Mouse (Mus musculus): ENCODE measurements around the gene Ugt1a9. TPM values are rescaled to one million over a fixed set of nuclear protein-coding genes. Genes with fewer than 3 reads are reported as not detected.
"Not testable (repeated sequence)": the region's sequence is repeated elsewhere in the genome, so short reads cannot be mapped to it uniquely, and the experiment has no call there.

Gene Ugt1a9
- polyA plus RNA-seq, 1 experiment, result not detected

GRCm38 (mm10) chr1:88220336-88220735 lies 149.7 kb downstream of the Ugt1a9 start:
- no peak for TF ChIP-seq POLR2A (IDR thresholded peaks at IDR 0.05; ENCODE audit: borderline replicate concordance, control insufficient read depth, low read depth, low read length)
- no peak for TF ChIP-seq CTCF (IDR thresholded peaks at IDR 0.05; ENCODE audit: control insufficient read depth, insufficient read depth, low read length)
- Histone ChIP-seq H3K4me3 (replicated peaks; ENCODE audit: control insufficient read depth, low read depth, low read length) (no peak overlapping the region), H3K27ac (ENCODE audit: control insufficient read depth, insufficient read depth, low read depth, low read length, poor library complexity) (no peak overlapping the region), H3K4me1 (ENCODE audit: control insufficient read depth, insufficient read depth, low read length) (no peaks in the 10 kb centered on the region)

- Histone ChIP-seq H3K4me3 (replicated peaks; ENCODE audit: control insufficient read depth, low read depth, low read length) (no peak overlapping the region), H3K27ac (ENCODE audit: control insufficient read depth, insufficient read depth, low read depth, low read length, poor library complexity) (no peak overlapping the region), H3K4me1 (ENCODE audit: control insufficient read depth, insufficient read depth, low read length) (no peaks in the 10 kb centered on the region; the same call in 1 of the 2 replicates)
- TF ChIP-seq POLR2A (IDR thresholded peaks at IDR 0.05; ENCODE audit: borderline replicate concordance, control insufficient read depth, low read depth, low read length) (no peak), CTCF (IDR thresholded peaks at IDR 0.05; ENCODE audit: control insufficient read depth, insufficient read depth, low read length) (no peak)
- WGBS, result 47% methylated on average over 2 of the region's 2 CpGs
Observed at GRCm38 (mm10) chr1:88222216-88222615, 151.6 kb downstream of the Ugt1a9 start.

- not testable (repeated sequence) for H3K4me1 ChIP-seq (ENCODE audit: control insufficient read depth, insufficient read depth, low read length); H3K27ac ChIP-seq (ENCODE audit: control insufficient read depth, insufficient read depth, low read depth, low read length, poor library complexity)
Observed at GRCm38 (mm10) chr1:88223011-88223515, 152.5 kb downstream of the Ugt1a9 start.

GRCm38 (mm10) chr1:88223591-88223990 lies 153.0 kb downstream of the Ugt1a9 start:
- 44% methylated on average over 1 of the region's 1 CpGs for WGBS
- Histone ChIP-seq H3K27ac (ENCODE audit: control insufficient read depth, insufficient read depth, low read depth, low read length, poor library complexity) (no peak overlapping the region), H3K4me3 (replicated peaks; ENCODE audit: control insufficient read depth, low read depth, low read length) (no peak overlapping the region), H3K4me1 (ENCODE audit: control insufficient read depth, insufficient read depth, low read length) (no peaks in the 10 kb centered on the region; the same call in 1 of the 2 replicates)
- no peak for TF ChIP-seq CTCF (IDR thresholded peaks at IDR 0.05; ENCODE audit: control insufficient read depth, insufficient read depth, low read length)
- no peak for TF ChIP-seq POLR2A (IDR thresholded peaks at IDR 0.05; ENCODE audit: borderline replicate concordance, control insufficient read depth, low read depth, low read length)

More at GRCm38 (mm10) chr1:88223011-88223515, 152.5 kb downstream of the Ugt1a9 start:
- H3K4me3 ChIP-seq (replicated peaks; ENCODE audit: control insufficient read depth, low read depth, low read length), result not testable (repeated sequence)

- Histone ChIP-seq H3K4me3 (replicated peaks; ENCODE audit: control insufficient read depth, low read depth, low read length) (no peak overlapping the region), H3K27ac (ENCODE audit: control insufficient read depth, insufficient read depth, low read depth, low read length, poor library complexity) (no peak overlapping the region), H3K4me1 (ENCODE audit: control insufficient read depth, insufficient read depth, low read length) (no peaks in the 10 kb centered on the region; the same call in 1 of the 2 replicates)
- 58% methylated on average over 2 of the region's 2 CpGs for WGBS
- TF ChIP-seq CTCF (IDR thresholded peaks at IDR 0.05; ENCODE audit: control insufficient read depth, insufficient read depth, low read length) (no peak), POLR2A (IDR thresholded peaks at IDR 0.05; ENCODE audit: borderline replicate concordance, control insufficient read depth, low read depth, low read length) (no peak)
Observed at GRCm38 (mm10) chr1:88224029-88224776, 153.6 kb downstream of the Ugt1a9 start.

- H3K27ac ChIP-seq (ENCODE audit: control insufficient read depth, insufficient read depth, low read depth, low read length, poor library complexity); H3K4me3 ChIP-seq (replicated peaks; ENCODE audit: control insufficient read depth, low read depth, low read length); H3K4me1 ChIP-seq (ENCODE audit: control insufficient read depth, insufficient read depth, low read length): not testable (repeated sequence)
- 35% methylated on average over 2 of the region's 2 CpGs for WGBS
Observed at GRCm38 (mm10) chr1:88225301-88225700, 154.7 kb downstream of the Ugt1a9 start.

GRCm38 (mm10) chr1:88225741-88226140 lies 155.1 kb downstream of the Ugt1a9 start:
- no peak overlapping the region for H3K4me3 ChIP-seq (replicated peaks; ENCODE audit: control insufficient read depth, low read depth, low read length)
- no peak overlapping the region for H3K27ac ChIP-seq (ENCODE audit: control insufficient read depth, insufficient read depth, low read depth, low read length, poor library complexity)
- TF ChIP-seq CTCF (IDR thresholded peaks at IDR 0.05; ENCODE audit: control insufficient read depth, insufficient read depth, low read length) (no peak), POLR2A (IDR thresholded peaks at IDR 0.05; ENCODE audit: borderline replicate concordance, control insufficient read depth, low read depth, low read length) (no peak)
- H3K4me1 ChIP-seq (ENCODE audit: control insufficient read depth, insufficient read depth, low read length), result no peaks in the 10 kb centered on the region; the same call in 1 of the 2 replicates

- H3K4me1 ChIP-seq (ENCODE audit: control insufficient read depth, insufficient read depth, low read length), result no peaks in the 10 kb centered on the region; the same call in 1 of the 2 replicates
- H3K27ac ChIP-seq (ENCODE audit: control insufficient read depth, insufficient read depth, low read depth, low read length, poor library complexity), result no peak within 1 kb of the TSS
- WGBS, result 44% methylated on average over 5 of the region's 5 CpGs
- no peak within 1 kb of the TSS for H3K4me3 ChIP-seq (replicated peaks; ENCODE audit: control insufficient read depth, low read depth, low read length)
- TF ChIP-seq CTCF (IDR thresholded peaks at IDR 0.05; ENCODE audit: control insufficient read depth, insufficient read depth, low read length) (no peak), POLR2A (IDR thresholded peaks at IDR 0.05; ENCODE audit: borderline replicate concordance, control insufficient read depth, low read depth, low read length) (no peak)
Observed at GRCm38 (mm10) chr1:88226670-88227379, 156.2 kb downstream of the Ugt1a9 start, which contains the start of gene Mroh2a. Mroh2a (plus strand) TSS chr1:88226986.
